Mouse (Mus musculus) MEL (cell line): ENCODE data around the gene Vsig10. TPM values are rescaled to one million over a fixed set of nuclear protein-coding genes. Genes with fewer than 3 reads are reported as not detected.
"Not testable (repeated sequence)": the region's sequence is repeated elsewhere in the genome, so short reads cannot be mapped to it uniquely, and the experiment has no call there.

Experiments
- DNase-seq: peaks from one replicate; pipeline ENCODE4 v3.0.0; 2011; ENCODE audit warnings: low read depth, low spot score
- H3K27ac ChIP-seq: 2 replicates; pipeline ENCODE4 v1.5.1; 2012; ENCODE audit warnings: low read depth, mild to moderate bottlenecking, control low read depth, low read length, moderate library complexity; ENCODE audit not compliant: control insufficient read depth
- H3K27me3 ChIP-seq, 2 experiments: fragments of 150-350 bp in 1 of 2; sonication (generic) in 1 of 2; 2 replicates each; pipeline ENCODE4 v1.6.1; 2012; ENCODE audit warnings: low read length in 2 of 2, mild to moderate bottlenecking in 2 of 2, improper control_type of control experiment in 1 of 2, moderate library complexity in 1 of 2; ENCODE audit not compliant: insufficient read depth in 2 of 2, control insufficient read depth in 1 of 2
- H3K36me3 ChIP-seq, 2 experiments: 2 replicates each; pipeline ENCODE4 v1.6.1; 2012 to 2014; ENCODE audit warnings: low read length in 2 of 2, improper control_type of control experiment in 1 of 2, inconsistent platforms in 1 of 2, mild to moderate bottlenecking in 1 of 2; ENCODE audit not compliant: insufficient read depth in 2 of 2, control insufficient read depth in 1 of 2
- H3K4me1 ChIP-seq, 2 experiments: fragments of 150-350 bp in 1 of 2; sonication (generic) in 1 of 2; 2 replicates each; pipeline ENCODE4 v1.6.1; 2012; ENCODE audit warnings: low read length in 2 of 2, improper control_type of control experiment in 1 of 2, mild to moderate bottlenecking in 1 of 2; ENCODE audit not compliant: insufficient read depth in 2 of 2, control insufficient read depth in 1 of 2
- H3K4me3 ChIP-seq, 2 experiments: fragments of 150-350 bp in 1 of 2; sonication (generic) in 1 of 2; 2 replicates each; pipeline ENCODE4 v1.5.1; 2012; ENCODE audit warnings: low read depth in 2 of 2, low read length in 2 of 2, mild to moderate bottlenecking in 2 of 2, moderate library complexity in 2 of 2, control low read depth in 1 of 2, improper control_type of control experiment in 1 of 2; ENCODE audit not compliant: control insufficient read depth in 1 of 2, insufficient read depth in 1 of 2
- H3K79me2 ChIP-seq: 2 replicates; pipeline ENCODE4 v1.6.1; 2012; ENCODE audit warnings: mild to moderate bottlenecking, low read length, moderate library complexity; ENCODE audit not compliant: control insufficient read depth, poor library complexity, insufficient read depth
- H3K9ac ChIP-seq: 2 replicates; pipeline ENCODE4 v1.6.1; 2012; ENCODE audit warnings: low read depth, mild to moderate bottlenecking, control low read depth, low read length, moderate library complexity; ENCODE audit not compliant: control insufficient read depth, poor library complexity, severe bottlenecking
- H3K9me3 ChIP-seq: fragments of 150-350 bp; sonication (generic); replicated peaks from 2 replicates; pipeline ENCODE4 v1.6.1; 2012; ENCODE audit warnings: mild to moderate bottlenecking, low read length, improper control_type of control experiment, moderate library complexity; ENCODE audit not compliant: insufficient read depth
- CHD1 ChIP-seq: IDR thresholded peaks from 2 replicates; pipeline ENCODE4 v1.6.1; 2012; ENCODE audit warnings: low read depth, mild to moderate bottlenecking, inconsistent platforms, low read length, improper control_type of control experiment
- CTCF ChIP-seq, 3 experiments: IDR thresholded peaks in 2 of 3; conservative IDR thresholded peaks in 1 of 3; 2 replicates each; pipeline ENCODE4 v1.5.1; 2011 to 2012; ENCODE audit warnings: low read length in 3 of 3, low read depth in 2 of 3, mild to moderate bottlenecking in 2 of 3, improper control_type of control experiment in 1 of 3, inconsistent platforms in 1 of 3, mixed read lengths in 1 of 3, moderate library complexity in 1 of 3; ENCODE audit not compliant: control insufficient read depth in 1 of 3, insufficient read depth in 1 of 3, poor library complexity in 1 of 3, severe bottlenecking in 1 of 3
- ELF1 ChIP-seq: IDR thresholded peaks from 2 replicates; pipeline ENCODE4 v1.6.1; 2014; ENCODE audit warnings: low read depth, mild to moderate bottlenecking, inconsistent platforms, low read length, improper control_type of control experiment, moderate library complexity
- EP300 ChIP-seq, 2 experiments: IDR thresholded peaks; 2 replicates each; pipeline ENCODE4 v1.6.1; 2011; ENCODE audit warnings: improper control_type of control experiment in 2 of 2, low read length in 2 of 2, low read depth in 1 of 2, mild to moderate bottlenecking in 1 of 2
- ETS1 ChIP-seq: IDR thresholded peaks from 2 replicates; pipeline ENCODE4 v1.6.1; 2012; ENCODE audit warnings: low read depth, mild to moderate bottlenecking, inconsistent platforms, low read length, improper control_type of control experiment, moderate library complexity
- GABPA ChIP-seq: IDR thresholded peaks from 2 replicates; pipeline ENCODE4 v1.6.1; 2012; ENCODE audit warnings: low read depth, mild to moderate bottlenecking, inconsistent platforms, low read length, improper control_type of control experiment, moderate library complexity
- MYB ChIP-seq: IDR thresholded peaks from 2 replicates; pipeline ENCODE4 v1.6.1; 2011; ENCODE audit warnings: mild to moderate bottlenecking, low read depth, low read length, improper control_type of control experiment
- NELFE ChIP-seq: IDR thresholded peaks from 2 replicates; pipeline ENCODE4 v1.6.1; 2011; ENCODE audit warnings: low read depth, low read length, improper control_type of control experiment
- NRF1 ChIP-seq: IDR thresholded peaks from 2 replicates; pipeline ENCODE4 v1.6.1; 2014; ENCODE audit warnings: low read depth, mild to moderate bottlenecking, inconsistent platforms, low read length, improper control_type of control experiment, moderate library complexity; ENCODE audit not compliant: poor library complexity, insufficient read depth, severe bottlenecking
- POLR2A ChIP-seq, 2 experiments: IDR thresholded peaks; 2 replicates each; pipeline ENCODE4 v1.6.1; 2011 to 2012; ENCODE audit warnings: low read length in 2 of 2, mild to moderate bottlenecking in 2 of 2, control low read depth in 1 of 2, improper control_type of control experiment in 1 of 2, low read depth in 1 of 2, moderate library complexity in 1 of 2; ENCODE audit not compliant: control insufficient read depth in 1 of 2, insufficient read depth in 1 of 2, poor library complexity in 1 of 2
- POLR2AphosphoS2 ChIP-seq: IDR thresholded peaks from 2 replicates; pipeline ENCODE4 v1.6.1; 2011; ENCODE audit warnings: low read length, improper control_type of control experiment
- POLR2AphosphoS5 ChIP-seq: IDR thresholded peaks from 2 replicates; pipeline ENCODE4 v1.6.1; 2012; ENCODE audit warnings: low read depth, borderline replicate concordance, mild to moderate bottlenecking, inconsistent platforms, low read length, moderate library complexity, mixed read lengths
- SIN3A ChIP-seq: IDR thresholded peaks from 2 replicates; pipeline ENCODE4 v1.6.1; 2012; ENCODE audit warnings: low read length, improper control_type of control experiment, inconsistent platforms
- SMC3 ChIP-seq: IDR thresholded peaks from 2 replicates; pipeline ENCODE4 v1.6.1; 2011; ENCODE audit warnings: low read depth, low read length, improper control_type of control experiment
- TCF12 ChIP-seq: IDR thresholded peaks from 2 replicates; pipeline ENCODE4 v1.6.1; 2014; ENCODE audit warnings: low read depth, mild to moderate bottlenecking, inconsistent platforms, low read length, improper control_type of control experiment, moderate library complexity
- UBTF ChIP-seq: IDR thresholded peaks from 2 replicates; pipeline ENCODE4 v1.6.1; 2012; ENCODE audit warnings: low read depth, mild to moderate bottlenecking, inconsistent platforms, low read length, improper control_type of control experiment, moderate library complexity, borderline replicate concordance; ENCODE audit not compliant: insufficient read depth
- USF2 ChIP-seq, 2 experiments: IDR thresholded peaks; 2 replicates each; pipeline ENCODE4 v1.6.1; 2011 to 2012; ENCODE audit warnings: improper control_type of control experiment in 2 of 2, low read length in 2 of 2, borderline replicate concordance in 1 of 2, inconsistent platforms in 1 of 2, low read depth in 1 of 2, mild to moderate bottlenecking in 1 of 2; ENCODE audit not compliant: insufficient read depth in 1 of 2
- ZMIZ1 ChIP-seq: IDR thresholded peaks from 2 replicates; pipeline ENCODE4 v1.6.1; 2012; ENCODE audit warnings: low read depth, mild to moderate bottlenecking, inconsistent platforms, low read length, improper control_type of control experiment, moderate library complexity
- ZNF384 ChIP-seq: IDR thresholded peaks from 2 replicates; pipeline ENCODE4 v1.6.1; 2012; ENCODE audit warnings: low read depth, mild to moderate bottlenecking, inconsistent platforms, low read length, improper control_type of control experiment
- polyA plus RNA-seq, 2 experiments: library from polyadenylated mRNA; stranded (reverse) in 1 of 2; unstranded in 1 of 2; fragments of >175 nt in 1 of 2; fragments of >200 nt in 1 of 2; gene quantifications; 2 replicates each; pipeline versions ENCODE4 v1.2.1 to v1.2.4; 2012; ENCODE audit warnings: low replicate concordance in 2 of 2, low read depth in 1 of 2; ENCODE audit not compliant: insufficient read length in 2 of 2, insufficient read depth in 1 of 2, missing spikeins in 1 of 2
- total RNA-seq: library from RNA; depleted of rRNA; stranded (reverse); fragments of 300-350 nt; gene quantifications from 2 replicates; pipeline ENCODE4 v1.2.3, GENCODE M21; 2012

Gene Vsig10
- total and polyA plus RNA-seq, 3 experiments: 5.3 to 8.9 TPM; not detected in 1

- peak; percentile 68 for TF ChIP-seq TCF12
- no peak for TF ChIP-seq CHD1
- peak in 1 of 2 experiments; percentile 47; a peak in 1 of 4 replicates for TF ChIP-seq POLR2A (IDR thresholded peaks at IDR 0.05; ENCODE audit: control insufficient read depth in 1 of 2, insufficient read depth in 1 of 2, low read depth in 1 of 2, low read length in 2 of 2, poor library complexity in 1 of 2)
- TF ChIP-seq POLR2AphosphoS2: no peak
- TF ChIP-seq ETS1: peak; percentile 82
Observed at GRCm38 (mm10) chr5:117338503-117338902, 19.6 kb downstream of the Vsig10 start (continued).

DNA sequence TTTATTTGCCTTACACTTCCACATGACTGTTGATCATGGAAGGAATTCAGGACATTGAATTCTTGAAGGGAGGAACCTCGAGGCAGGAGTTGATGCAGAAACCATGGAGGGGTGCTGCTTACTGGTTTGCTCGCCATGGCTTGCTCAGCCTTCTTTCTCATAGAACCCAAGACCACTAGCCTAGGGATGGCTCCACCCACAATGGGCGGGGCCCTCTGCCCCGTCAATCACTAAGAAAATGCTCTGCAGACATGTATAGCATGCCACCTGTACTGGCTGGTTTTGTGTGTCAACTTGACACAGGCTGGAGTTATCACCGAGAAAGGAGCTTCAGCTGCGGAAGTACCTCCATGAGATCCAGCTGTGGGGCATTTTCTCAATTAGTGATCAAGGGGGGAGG lies 21.2 kb downstream of the Vsig10 start:
- no peak overlapping the region for H3K4me3 ChIP-seq
- H3K27me3 ChIP-seq: no peaks in the 10 kb centered on the region
- H3K27ac ChIP-seq: no peak overlapping the region
- no peaks in the 10 kb centered on the region; a peak in 1 of 4 replicates for H3K36me3 ChIP-seq
- no peak for DNase-seq
- no peak for TF ChIP-seq NELFE
- TF ChIP-seq ZNF384: no peak
- no peak for TF ChIP-seq MYB
- TF ChIP-seq GABPA: no peak
- no peak for TF ChIP-seq NRF1
- TF ChIP-seq ELF1: no peak
- TF ChIP-seq SIN3A: no peak
- no peak overlapping the region for H3K9ac ChIP-seq
- no peaks in the 10 kb centered on the region for H3K79me2 ChIP-seq
- peaks cover 2 to 11% of the 10 kb centered on the region in 2 experiments for H3K4me1 ChIP-seq
- H3K9me3 ChIP-seq: no peaks in the 10 kb centered on the region

DNA sequence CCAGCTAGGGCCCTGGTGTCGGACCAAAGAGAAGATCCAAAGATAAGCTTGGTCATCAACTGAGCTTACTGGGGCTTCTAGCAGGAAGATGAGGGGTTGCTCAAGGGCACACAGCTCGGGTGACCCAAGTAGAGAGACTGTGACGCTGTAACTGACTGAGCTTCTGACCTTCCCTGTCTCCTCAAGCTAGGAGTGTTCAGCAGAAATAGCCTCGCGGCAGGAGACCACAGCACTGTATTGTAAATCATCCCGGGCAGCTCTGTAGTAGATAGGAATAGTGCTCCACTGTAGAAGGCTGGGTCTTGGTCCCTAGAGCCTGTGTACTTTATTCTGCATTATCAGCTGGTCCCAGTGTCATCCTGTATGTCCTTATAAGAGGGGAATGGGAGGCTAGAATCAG lies 23.0 kb downstream of the Vsig10 start:
- H3K9ac ChIP-seq: no peak overlapping the region
- no peaks in the 10 kb centered on the region for H3K27me3 ChIP-seq
- DNase-seq: no peak
- peaks cover 7 to 13% of the 10 kb centered on the region in 2 experiments for H3K4me1 ChIP-seq
- peaks cover 0 to 5% of the 10 kb centered on the region in 2 experiments; a peak in 1 of 4 replicates for H3K36me3 ChIP-seq
- no peak overlapping the region for H3K27ac ChIP-seq
- H3K79me2 ChIP-seq: no peaks in the 10 kb centered on the region
- TF ChIP-seq USF2 (IDR thresholded peaks at IDR 0.05; ENCODE audit: borderline replicate concordance in 1 of 2, insufficient read depth in 1 of 2, low read depth in 1 of 2, low read length in 2 of 2) (no peak), GABPA (no peak), ZMIZ1 (no peak), NRF1 (no peak), POLR2AphosphoS5 (no peak), SMC3 (no peak), POLR2AphosphoS2 (no peak), UBTF (no peak), EP300 (IDR thresholded peaks at IDR 0.05; ENCODE audit: low read depth in 1 of 2, low read length in 2 of 2) (no peak), CTCF (IDR thresholded peaks at IDR 0.05 in 2 of 3, conservative IDR thresholded peaks at IDR 0.05 in 1 of 3; ENCODE audit: control insufficient read depth in 1 of 3, insufficient read depth in 1 of 3, low read depth in 2 of 3, low read length in 3 of 3, poor library complexity in 1 of 3, severe bottlenecking in 1 of 3) (no peak), SIN3A (no peak)
- no peaks in the 10 kb centered on the region for H3K9me3 ChIP-seq
- no peak overlapping the region for H3K4me3 ChIP-seq

- not testable (repeated sequence) for H3K4me1 ChIP-seq, H3K9ac ChIP-seq, H3K4me3 ChIP-seq, H3K9me3 ChIP-seq, H3K27me3 ChIP-seq, DNase-seq, H3K79me2 ChIP-seq, H3K27ac ChIP-seq, H3K36me3 ChIP-seq
Observed at GRCm38 (mm10) chr5:117344496-117344895, 25.6 kb downstream of the Vsig10 start.
